Comparison of ENCODE assay signal across 19 mouse cellular contexts in genomic region chr10:93265833-93266232, GRCm38 (mm10).
"Had no signal": no experiment of that assay in that cellular context is flagged by ENCODE, and none has a peak within 500 bp of the region (broad histone marks: within the 10 kb centered on the region; RNA-seq: fewer than 3 reads in every experiment).

No protein-coding gene starts in this region.

- H3K4me3 ChIP-seq: limb, embryonic 10.5 days; limb, embryonic 13.5 days; liver, embryonic 12.5 days; liver, embryonic 15.5 days; lung, embryonic 15.5 days had no signal

- H3K27ac ChIP-seq: limb, embryonic 10.5 days; limb, embryonic 13.5 days; liver, embryonic 12.5 days; liver, embryonic 15.5 days; lung, embryonic 15.5 days; stomach, postnatal 0 days had no signal

- DNase-seq: kidney, adult 9 months; kidney, postnatal 14 days; kidney, postnatal 4 days; layer of hippocampus, postnatal 36 days; liver; lung, adult 18-20 months; lung, postnatal 10 days; lung, postnatal 36 days; midbrain, embryonic 14.5 days; right cerebral cortex, postnatal 14 days; right cerebral cortex, postnatal 4 days; thymus, adult 2 months; thymus, postnatal 25 days had no signal
